Mouse (Mus musculus) heart, postnatal 10 days (tissue): ENCODE data around the gene Ssty2. TPM values are rescaled to one million over a fixed set of nuclear protein-coding genes. Genes with fewer than 3 reads are reported as not detected.
"Not testable (repeated sequence)": the region's sequence is repeated elsewhere in the genome, so short reads cannot be mapped to it uniquely, and the experiment has no call there.

Source experiments
- DNase-seq, 2 experiments: peaks; one replicate each; pipeline ENCODE4 v3.0.0; 2021
- intact Hi-C: fragments of 180-260 bp; cut with DNase I; formaldehyde crosslinking; loops from one replicate; pipeline ENCODE4 v1.15.1; 2025
- total RNA-seq, 2 experiments: library from RNA; stranded (reverse); gene quantifications; 2 replicates each; pipeline ENCODE4 v1.2.3; 2021

Ssty2 gene
- not detected for total RNA-seq

DNA sequence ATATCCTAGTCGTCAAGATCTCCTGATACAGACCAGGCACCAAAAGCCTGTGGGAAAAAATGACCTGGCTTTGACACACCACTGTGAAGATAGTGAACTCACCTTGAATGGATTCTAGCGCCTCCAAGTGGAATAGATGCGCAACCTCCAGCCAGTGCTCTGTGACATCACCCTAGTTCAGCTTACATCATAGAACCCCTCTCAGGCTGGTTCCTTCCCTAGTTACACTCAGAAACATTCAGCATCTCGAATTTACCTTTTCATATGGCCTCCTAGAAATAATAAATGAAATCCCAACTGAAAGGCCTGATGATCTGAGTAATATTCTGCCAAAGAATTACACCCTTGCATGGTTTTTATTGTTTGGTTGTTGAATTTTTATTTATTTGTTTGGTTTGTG lies at the start of gene Ssty2:
TSS of gene Ssty2 (minus strand) at position 101 of the 400 bp plus-strand sequence.
- intact Hi-C loops, DNase-seq: not testable (repeated sequence)
